Mouse (Mus musculus) heart, adult 11 months (tissue): ENCODE results near the gene Lyz1.
"Not testable (repeated sequence)": the region's sequence is repeated elsewhere in the genome, so short reads cannot be mapped to it uniquely, and the experiment has no call there.

Experiments
- DNase-seq: peaks from one replicate; pipeline ENCODE4 v3.0.0; 2022

Gene Lyz1

DNA sequence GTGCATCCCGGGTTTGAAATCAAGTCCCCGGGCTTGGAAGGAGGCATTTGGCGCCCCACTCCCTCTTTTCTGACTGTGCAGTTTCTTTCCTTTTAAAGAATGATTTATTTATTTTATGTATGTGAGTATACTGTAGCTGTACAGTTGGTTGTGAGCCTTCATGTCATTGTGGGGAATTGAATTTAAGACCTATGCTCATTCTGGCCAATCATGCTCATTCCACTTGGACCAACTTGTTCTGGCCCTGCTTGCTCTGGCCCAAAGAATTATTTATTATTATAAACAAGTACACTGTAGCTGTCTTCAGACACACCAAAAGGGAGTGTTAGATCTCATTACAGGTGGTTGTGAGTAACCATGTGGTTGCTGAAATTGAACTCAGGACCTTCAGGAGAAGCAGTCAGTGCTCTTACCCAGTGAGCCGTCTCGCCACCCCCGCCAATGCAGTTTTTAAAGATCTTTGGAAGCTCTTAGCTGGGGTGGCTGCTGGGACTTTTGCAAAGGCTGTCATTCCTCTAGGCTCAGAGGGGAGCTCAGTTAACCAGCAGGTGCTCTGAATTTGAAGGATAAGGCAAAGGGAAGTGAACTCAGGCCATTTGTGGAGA, 6.2 kb downstream of the Lyz1 start:
- no peak for DNase-seq

- not testable (repeated sequence) for DNase-seq
Measured at GRCm38 (mm10) chr10:117285584-117285983, 7.1 kb downstream of the Lyz1 start.

- no peak for DNase-seq
Measured at GRCm38 (mm10) chr10:117284578-117285520, 7.8 kb downstream of the Lyz1 start.

DNA sequence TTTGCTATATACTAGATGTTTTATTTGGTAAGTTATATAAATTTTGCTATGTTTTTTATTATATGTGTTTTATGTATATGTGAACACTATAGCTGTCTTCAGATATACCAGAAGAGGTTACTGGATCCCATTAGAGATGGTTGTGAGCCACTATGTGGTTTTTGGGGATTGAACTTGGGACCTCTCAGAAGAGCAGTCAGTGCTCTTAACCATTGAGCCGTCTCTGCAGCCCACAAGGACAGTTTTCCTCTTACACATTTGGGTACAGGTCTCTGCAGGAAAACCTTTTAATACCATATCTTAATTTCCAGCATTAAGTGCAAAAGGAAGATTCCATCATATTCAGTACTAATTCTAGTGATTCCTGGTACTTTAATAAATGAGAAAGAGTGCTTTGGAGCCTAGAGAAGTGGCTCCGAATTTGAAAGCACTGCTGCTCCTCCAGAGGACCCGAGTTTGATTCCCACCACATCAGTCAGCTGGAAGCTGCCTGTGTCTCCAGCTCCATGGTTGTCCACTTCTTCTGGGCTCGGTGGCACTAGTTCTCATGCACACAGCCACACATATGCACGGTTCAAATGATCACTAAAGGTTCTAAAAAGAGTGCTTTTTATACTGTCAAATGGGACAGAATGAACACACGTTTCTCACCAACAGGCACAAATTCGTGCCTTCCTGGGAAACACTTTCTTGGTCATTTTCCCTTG, 8.6 kb downstream of the Lyz1 start:
- no peak for DNase-seq

DNA sequence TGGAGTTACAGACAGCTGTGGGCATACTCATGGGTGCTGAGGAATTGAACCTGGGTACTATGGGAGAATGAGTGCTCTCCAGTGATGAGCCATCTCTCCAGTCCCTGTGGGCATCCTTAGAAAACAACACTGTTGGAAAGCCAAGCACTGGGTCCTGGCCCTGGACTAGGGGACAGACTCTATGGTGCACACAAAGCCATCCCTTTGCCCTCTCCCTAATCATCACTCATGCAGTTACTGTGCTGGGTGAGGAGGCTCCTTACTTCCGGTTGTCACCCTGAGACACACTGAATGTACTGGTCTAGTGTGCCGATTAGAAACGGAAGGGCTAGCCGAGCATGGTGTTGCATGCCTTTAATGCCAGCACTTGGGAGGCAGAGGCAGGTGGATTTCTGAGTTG, 9.5 kb downstream of the Lyz1 start:
- DNase-seq: not testable (repeated sequence)

DNA sequence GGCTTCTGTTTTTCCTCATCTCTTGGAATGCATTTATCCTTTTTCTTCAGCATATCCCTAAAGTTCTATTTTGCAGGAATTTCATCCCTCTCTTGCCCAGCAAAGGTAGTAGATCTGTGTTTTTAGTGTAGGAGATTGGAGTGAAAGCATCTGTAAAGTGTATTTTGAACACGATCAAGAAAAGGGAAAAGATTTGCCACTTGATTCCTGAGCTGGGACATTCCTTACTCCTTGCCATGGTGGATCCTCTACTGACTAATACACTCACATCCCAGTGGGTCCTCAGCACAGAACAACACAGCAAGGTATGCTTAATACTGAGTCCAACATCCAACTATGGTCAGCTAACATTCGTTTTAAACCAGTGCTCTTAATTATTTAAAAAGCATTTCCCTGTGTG, 10.1 kb downstream of the Lyz1 start:
- no peak for DNase-seq

GRCm38 (mm10) chr10:117282049-117282448, 10.6 kb downstream of the Lyz1 start, which contains the start of gene Lyz2:
TSS of gene Lyz2 (minus strand) at chr10:117282321.
- DNase-seq: peak; percentile 96

GRCm38 (mm10) chr10:117281381-117281920, 11.2 kb downstream of the Lyz1 start:
- no peak for DNase-seq

- DNase-seq: peak; percentile 92
Measured at GRCm38 (mm10) chr10:117280000-117280399, 12.7 kb downstream of the Lyz1 start.

- not testable (repeated sequence) for DNase-seq
Measured at GRCm38 (mm10) chr10:117278510-117278909, 14.2 kb downstream of the Lyz1 start.

DNA sequence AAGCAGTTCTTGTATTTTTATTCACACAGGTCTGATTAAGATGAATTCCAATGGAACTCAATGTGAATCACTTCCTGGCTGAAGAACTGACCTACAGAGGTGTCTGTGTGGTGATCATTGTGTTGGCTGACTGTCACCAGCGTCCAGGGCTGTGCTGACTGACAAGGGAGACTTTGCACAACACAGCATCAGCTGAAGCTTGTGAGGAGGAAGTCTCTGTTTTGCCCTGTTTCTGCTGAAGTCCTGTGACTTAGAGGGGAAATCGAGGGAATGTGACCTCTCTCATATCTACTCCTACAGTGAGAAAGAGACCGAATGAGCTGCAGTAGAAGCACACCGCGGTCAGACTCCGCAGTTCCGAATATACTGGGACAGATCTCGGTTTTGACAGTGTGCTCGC, 14.9 kb downstream of the Lyz1 start:
- peak; percentile 93 for DNase-seq

- DNase-seq: no peak
Measured at GRCm38 (mm10) chr10:117275681-117276369, 16.8 kb downstream of the Lyz1 start.

DNA sequence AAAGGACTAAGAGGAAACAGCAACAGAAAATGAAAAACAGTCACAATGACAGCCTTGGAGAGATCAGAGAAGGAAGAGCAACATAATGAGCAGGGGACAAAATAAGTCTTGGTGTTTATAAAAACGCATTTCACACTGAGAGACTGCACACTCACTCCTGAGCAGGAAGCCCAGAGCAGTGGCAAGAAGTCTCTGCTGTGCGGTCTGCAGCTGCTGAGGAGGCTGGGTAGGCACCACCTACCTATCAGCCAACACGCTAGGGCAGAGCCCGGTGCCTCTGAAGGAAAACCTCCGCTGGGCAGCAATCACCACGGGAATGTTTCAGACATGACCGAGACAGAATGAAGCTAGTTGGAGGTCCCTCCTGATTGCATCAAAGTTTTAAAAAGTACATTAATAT, 18.0 kb downstream of the Lyz1 start:
- DNase-seq: not testable (repeated sequence)

DNA sequence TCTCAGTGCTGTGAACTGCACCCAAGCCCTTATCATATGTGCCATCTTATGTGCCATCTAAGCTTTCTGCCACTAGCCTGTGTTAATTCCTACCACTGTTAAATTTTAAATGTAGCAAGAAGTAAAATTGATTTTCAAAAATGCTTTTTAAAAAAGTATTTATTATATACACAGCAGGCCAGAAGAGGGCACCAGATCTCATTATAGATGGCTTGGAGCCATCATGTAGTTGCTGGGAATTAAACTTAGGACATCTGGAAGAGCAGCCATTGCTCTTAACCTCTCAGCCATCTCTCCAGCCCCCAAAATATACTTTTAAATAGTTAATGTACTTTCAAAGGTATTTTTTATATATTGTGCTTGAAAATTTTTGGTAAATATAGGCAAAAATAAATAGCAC, 20.6 kb downstream of the Lyz1 start:
- peak; percentile 11 for DNase-seq

DNA sequence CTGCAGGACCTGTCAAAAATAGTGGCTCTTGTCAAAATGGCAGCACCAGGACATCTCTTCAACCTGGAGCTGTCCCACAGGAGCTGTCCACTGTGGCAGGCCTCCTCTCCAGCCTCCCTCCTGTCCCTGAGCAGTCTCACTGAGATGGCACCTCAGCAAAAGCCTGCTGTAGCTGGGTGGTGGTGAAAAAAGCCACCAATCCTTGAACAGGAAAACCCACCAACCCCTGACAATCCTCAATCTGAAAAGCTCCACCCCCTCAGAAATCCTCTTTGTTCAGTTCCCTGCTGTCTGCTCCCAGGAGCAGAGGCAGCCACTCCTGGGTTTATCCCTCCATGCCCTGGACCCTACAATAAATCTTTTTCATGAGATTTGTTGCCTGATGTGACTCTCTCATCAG, 32.8 kb downstream of the Lyz1 start:
- peak; percentile 13 for DNase-seq

- DNase-seq: peak; percentile 45
Measured at GRCm38 (mm10) chr10:117238603-117239002, 54.1 kb downstream of the Lyz1 start, which contains the start of gene 9530003J23Rik. TSS of gene 9530003J23Rik (minus strand) at chr10:117238703.
